Mouse (Mus musculus) heart, embryonic 15.5 days (tissue): ENCODE measurements around the gene Tpo. TPM values are rescaled to one million over a fixed set of nuclear protein-coding genes. Genes with fewer than 3 reads are reported as not detected.
A peak's percentile ranks its signal among the peaks of the same experiment; 100 is the strongest.

Experiments
- ATAC-seq: fragments of 200-750 bp; cut with Nextera tagmentation; replicated peaks from 2 replicates; pipeline ENCODE4 v1.8.0; 2017; ENCODE audit warnings: low read depth, moderate TSS enrichment; ENCODE audit not compliant: insufficient number of reproducible peaks, insufficient read depth, low FRiP score
- H3K27ac ChIP-seq: fragments of 300-500 bp; sonication (generic); 2 replicates; pipeline ENCODE4 v1.5.1; 2015; ENCODE audit warnings: mild to moderate bottlenecking, inconsistent platforms
- H3K27me3 ChIP-seq: fragments of 300-500 bp; sonication (generic); 2 replicates; pipeline ENCODE4 v1.6.1; 2015; ENCODE audit warnings: inconsistent platforms
- H3K36me3 ChIP-seq: fragments of 300-500 bp; sonication (generic); 2 replicates; pipeline ENCODE4 v1.6.1; 2015; ENCODE audit warnings: mild to moderate bottlenecking, inconsistent platforms
- H3K4me1 ChIP-seq: fragments of 300-500 bp; sonication (generic); replicated peaks from 2 replicates; pipeline ENCODE4 v1.6.1; 2015; ENCODE audit warnings: inconsistent platforms
- H3K4me2 ChIP-seq: fragments of 300-500 bp; sonication (generic); 2 replicates; pipeline ENCODE4 v1.6.1; 2015; ENCODE audit warnings: inconsistent platforms, mild to moderate bottlenecking, moderate library complexity
- H3K4me3 ChIP-seq: fragments of 300-500 bp; sonication (generic); 2 replicates; pipeline ENCODE4 v1.5.1; 2015; ENCODE audit warnings: mild to moderate bottlenecking, inconsistent platforms
- H3K9ac ChIP-seq: fragments of 300-500 bp; sonication (generic); 2 replicates; pipeline ENCODE4 v1.6.1; 2015; ENCODE audit warnings: mild to moderate bottlenecking, inconsistent platforms
- H3K9me3 ChIP-seq: fragments of 300-500 bp; sonication (generic); replicated peaks from 2 replicates; pipeline ENCODE4 v1.6.1; 2016; ENCODE audit warnings: inconsistent platforms
- WGBS: fragments of 180-500 bp; shearing (Covaris S2); methylation state at CpG from one replicate; pipeline ENCODE4 v1.1.7; 2015; ENCODE audit warnings: mixed read lengths; 5-methylcytosine and 5-hydroxymethylcytosine counted together
- polyA plus RNA-seq: library from polyadenylated mRNA; unstranded; fragments of >200 nt; fragmentation: Nextera tagmentation; extraction: Ambion mirVana; gene quantifications from 2 replicates; pipeline ENCODE4 v1.2.1, GENCODE M21; 2015

Tpo gene
- polyA plus RNA-seq, 1 experiment from 2014 or later, result not detected

- no peaks in the 10 kb centered on the region for H3K36me3 ChIP-seq
- H3K9ac ChIP-seq, result no peak overlapping the region
- ATAC-seq, result no peak
- no peak overlapping the region for H3K4me3 ChIP-seq
- H3K27ac ChIP-seq, result no peak overlapping the region
- 58% methylated on average over 4 of the region's 4 CpGs for WGBS
- no peaks in the 10 kb centered on the region for H3K27me3 ChIP-seq
- H3K4me2 ChIP-seq, result no peak overlapping the region
- no peaks in the 10 kb centered on the region for H3K9me3 ChIP-seq
- peaks cover 3% of the 10 kb centered on the region; the same call in 1 of the 2 replicates for H3K4me1 ChIP-seq
These were observed 95.8 kb downstream of the Tpo start for GRCm38 (mm10) chr12:30036569-30037055.

- H3K4me2 ChIP-seq, result no peak overlapping the region
- no peak overlapping the region for H3K27ac ChIP-seq
- H3K9me3 ChIP-seq, result no peaks in the 10 kb centered on the region
- ATAC-seq, result no peak
- H3K4me3 ChIP-seq, result no peak overlapping the region
- no peaks in the 10 kb centered on the region for H3K36me3 ChIP-seq
- H3K27me3 ChIP-seq, result no peaks in the 10 kb centered on the region
- H3K4me1 ChIP-seq, result peaks cover 3% of the 10 kb centered on the region; the same call in 1 of the 2 replicates
- no peak overlapping the region for H3K9ac ChIP-seq
These were observed 96.4 kb downstream of the Tpo start for GRCm38 (mm10) chr12:30035841-30036568.

GRCm38 (mm10) chr12:30035406-30035805 lies 97.0 kb downstream of the Tpo start:
- Histone ChIP-seq H3K27ac (no peak overlapping the region), H3K4me2 (no peak overlapping the region), H3K27me3 (no peaks in the 10 kb centered on the region), H3K4me3 (no peak overlapping the region), H3K36me3 (no peaks in the 10 kb centered on the region), H3K4me1 (peaks cover 3% of the 10 kb centered on the region; the same call in 1 of the 2 replicates), H3K9ac (no peak overlapping the region), H3K9me3 (no peaks in the 10 kb centered on the region)
- no peak for ATAC-seq
- 38% methylated on average over 1 of the region's 1 CpGs for WGBS

- ATAC-seq, result no peak
- WGBS, result 80% methylated on average over 5 of the region's 5 CpGs
- no peak overlapping the region for H3K4me3 ChIP-seq
These were observed 97.7 kb downstream of the Tpo start for GRCm38 (mm10) chr12:30034681-30035080.

GRCm38 (mm10) chr12:30030571-30030970 lies 101.9 kb downstream of the Tpo start:
- no peaks in the 10 kb centered on the region for H3K36me3 ChIP-seq
- H3K27me3 ChIP-seq, result no peaks in the 10 kb centered on the region
- ATAC-seq, result no peak
- H3K9ac ChIP-seq, result no peak overlapping the region
- 60% methylated on average over 5 of the region's 5 CpGs for WGBS
- H3K27ac ChIP-seq, result no peak overlapping the region
- H3K4me2 ChIP-seq, result no peak overlapping the region
- H3K4me1 ChIP-seq, result no peaks in the 10 kb centered on the region
- H3K4me3 ChIP-seq, result no peak overlapping the region
- H3K9me3 ChIP-seq, result no peaks in the 10 kb centered on the region

More at GRCm38 (mm10) chr12:30034681-30035080, 97.7 kb downstream of the Tpo start:
- Histone ChIP-seq H3K9ac (no peak overlapping the region), H3K4me1 (0 out of 2 replicates have a peak, but pooled peaks cover 3% of the 10 kb centered on the region), H3K4me2 (no peak overlapping the region), H3K27ac (no peak overlapping the region), H3K36me3 (no peaks in the 10 kb centered on the region), H3K27me3 (no peaks in the 10 kb centered on the region), H3K9me3 (no peaks in the 10 kb centered on the region)

- no peak overlapping the region for H3K27ac ChIP-seq
- H3K9me3 ChIP-seq, result no peaks in the 10 kb centered on the region
- no peak overlapping the region for H3K4me2 ChIP-seq
- 89% methylated on average over 1 of the region's 1 CpGs for WGBS
- H3K9ac ChIP-seq, result no peak overlapping the region
- H3K36me3 ChIP-seq, result no peaks in the 10 kb centered on the region
- no peak for ATAC-seq
- no peak overlapping the region for H3K4me3 ChIP-seq
- no peaks in the 10 kb centered on the region for H3K27me3 ChIP-seq
- H3K4me1 ChIP-seq, result no peaks in the 10 kb centered on the region
These were observed 103.3 kb downstream of the Tpo start for GRCm38 (mm10) chr12:30029111-30029510.

GRCm38 (mm10) chr12:30027721-30028340 lies 104.6 kb downstream of the Tpo start:
- Histone ChIP-seq H3K4me1 (no peaks in the 10 kb centered on the region), H3K9me3 (no peaks in the 10 kb centered on the region), H3K4me2 (no peak overlapping the region), H3K36me3 (no peaks in the 10 kb centered on the region), H3K27ac (no peak overlapping the region), H3K4me3 (no peak overlapping the region), H3K9ac (no peak overlapping the region), H3K27me3 (no peaks in the 10 kb centered on the region)
- WGBS, result 74% methylated on average over 3 of the region's 3 CpGs
- ATAC-seq, result no peak

GRCm38 (mm10) chr12:30024264-30024825 lies 108.1 kb downstream of the Tpo start:
- no peaks in the 10 kb centered on the region for H3K27me3 ChIP-seq
- H3K9ac ChIP-seq, result no peak overlapping the region
- no peaks in the 10 kb centered on the region for H3K9me3 ChIP-seq
- H3K4me2 ChIP-seq, result no peak overlapping the region
- H3K4me1 ChIP-seq, result no peaks in the 10 kb centered on the region
- no peak overlapping the region for H3K4me3 ChIP-seq
- no peak overlapping the region for H3K27ac ChIP-seq
- 44% methylated on average over 2 of the region's 2 CpGs for WGBS
- no peaks in the 10 kb centered on the region for H3K36me3 ChIP-seq
- 0 out of 2 replicates have a peak, but pooled peaks have one; percentile 10 for ATAC-seq

GRCm38 (mm10) chr12:30023491-30023890 lies 108.9 kb downstream of the Tpo start:
- Histone ChIP-seq H3K27me3 (no peaks in the 10 kb centered on the region), H3K36me3 (peaks cover 1% of the 10 kb centered on the region; the same call in 1 of the 2 replicates), H3K27ac (no peak overlapping the region), H3K4me3 (no peak overlapping the region), H3K9ac (no peak overlapping the region), H3K4me1 (no peaks in the 10 kb centered on the region), H3K9me3 (no peaks in the 10 kb centered on the region), H3K4me2 (no peak overlapping the region)
- no peak for ATAC-seq
- WGBS, result 47% methylated on average over 3 of the region's 3 CpGs

- no peak for ATAC-seq
These were observed 112.0 kb downstream of the Tpo start for GRCm38 (mm10) chr12:30020447-30020846.

GRCm38 (mm10) chr12:30017131-30017530 lies 115.3 kb downstream of the Tpo start:
- peaks cover 30% of the 10 kb centered on the region for H3K36me3 ChIP-seq
- no peak overlapping the region for H3K27ac ChIP-seq
- no peaks in the 10 kb centered on the region for H3K27me3 ChIP-seq
- no peak for ATAC-seq
- no peaks in the 10 kb centered on the region for H3K4me1 ChIP-seq
- H3K9ac ChIP-seq, result no peak overlapping the region
- H3K4me2 ChIP-seq, result no peak overlapping the region
- H3K9me3 ChIP-seq, result no peaks in the 10 kb centered on the region
- no peak overlapping the region for H3K4me3 ChIP-seq
- 84% methylated on average over 3 of the region's 3 CpGs for WGBS

More at GRCm38 (mm10) chr12:30020447-30020846, 112.0 kb downstream of the Tpo start:
- H3K27ac ChIP-seq, result no peak overlapping the region
- no peak overlapping the region for H3K9ac ChIP-seq
- H3K27me3 ChIP-seq, result no peaks in the 10 kb centered on the region
- no peak overlapping the region for H3K4me2 ChIP-seq
- H3K9me3 ChIP-seq, result no peaks in the 10 kb centered on the region
- H3K36me3 ChIP-seq, result peaks cover 20% of the 10 kb centered on the region
- no peaks in the 10 kb centered on the region for H3K4me1 ChIP-seq
- no peak overlapping the region for H3K4me3 ChIP-seq
